Mouse (Mus musculus) forebrain, embryonic 14.5 days (tissue): Measurements from ENCODE around the gene Zfp114. TPM values are rescaled to one million over a fixed set of nuclear protein-coding genes. Genes with fewer than 3 reads are reported as not detected.

Source experiments
- ATAC-seq: fragments of 200-750 bp; cut with Nextera tagmentation; 2 replicates; pipeline ENCODE4 v1.8.0; 2017; ENCODE audit warnings: mild to moderate bottlenecking, moderate library complexity
- DNase-seq: peaks from one replicate; pipeline ENCODE4 v3.0.0-alpha.2; 2015; ENCODE audit warnings: low spot score
- H3K27ac ChIP-seq: fragments of 300-500 bp; sonication (generic); 2 replicates; pipeline ENCODE4 v1.5.1; 2014; ENCODE audit warnings: low read depth, mild to moderate bottlenecking, control low read depth, low read length, moderate library complexity
- H3K27me3 ChIP-seq: fragments of 300-500 bp; sonication (generic); replicated peaks from 2 replicates; pipeline ENCODE4 v1.6.1; 2014; ENCODE audit warnings: low read length, control low read depth, mixed read lengths; ENCODE audit not compliant: control insufficient read depth, insufficient read depth
- H3K36me3 ChIP-seq: fragments of 300-500 bp; sonication (generic); 2 replicates; pipeline ENCODE4 v1.6.1; 2014; ENCODE audit warnings: low read length, control low read depth; ENCODE audit not compliant: control insufficient read depth, insufficient read depth
- H3K4me1 ChIP-seq: fragments of 300-500 bp; sonication (generic); 2 replicates; pipeline ENCODE4 v1.6.1; 2014; ENCODE audit warnings: antibody characterized with exemption, low read length, control low read depth; ENCODE audit not compliant: control insufficient read depth, insufficient read depth
- H3K4me2 ChIP-seq: fragments of 300-500 bp; sonication (generic); 2 replicates; pipeline ENCODE4 v1.6.1; 2014; ENCODE audit warnings: mild to moderate bottlenecking, control low read depth, low read length
- H3K4me3 ChIP-seq: fragments of 300-500 bp; sonication (generic); 2 replicates; pipeline ENCODE4 v1.5.1; 2014; ENCODE audit warnings: low read depth, low read length, control low read depth
- H3K9ac ChIP-seq: fragments of 300-500 bp; sonication (generic); 2 replicates; pipeline ENCODE4 v1.6.1; 2014; ENCODE audit warnings: mild to moderate bottlenecking, low read length, control low read depth, moderate library complexity
- H3K9me3 ChIP-seq: fragments of 300-500 bp; sonication (generic); replicated peaks from 2 replicates; pipeline ENCODE4 v1.6.1; 2016; ENCODE audit warnings: low read length, control low read depth, mixed read lengths; ENCODE audit not compliant: control insufficient read depth
- WGBS: fragments of 180-500 bp; shearing (Covaris S2); extraction: QIAGEN DNeasy Blood & Tissue Kit; methylation state at CpG from one replicate; pipeline ENCODE4 v1.1.7; 2014; 5-methylcytosine and 5-hydroxymethylcytosine counted together
- polyA plus RNA-seq: library from polyadenylated mRNA; unstranded; fragments of >200 nt; fragmentation: Nextera tagmentation; extraction: Ambion mirVana; gene quantifications from 2 replicates; pipeline ENCODE4 v1.2.1, GENCODE M21; 2014

Gene Zfp114
- polyA plus RNA-seq, 1 experiment from 2014 or later = 4.0 TPM

DNA sequence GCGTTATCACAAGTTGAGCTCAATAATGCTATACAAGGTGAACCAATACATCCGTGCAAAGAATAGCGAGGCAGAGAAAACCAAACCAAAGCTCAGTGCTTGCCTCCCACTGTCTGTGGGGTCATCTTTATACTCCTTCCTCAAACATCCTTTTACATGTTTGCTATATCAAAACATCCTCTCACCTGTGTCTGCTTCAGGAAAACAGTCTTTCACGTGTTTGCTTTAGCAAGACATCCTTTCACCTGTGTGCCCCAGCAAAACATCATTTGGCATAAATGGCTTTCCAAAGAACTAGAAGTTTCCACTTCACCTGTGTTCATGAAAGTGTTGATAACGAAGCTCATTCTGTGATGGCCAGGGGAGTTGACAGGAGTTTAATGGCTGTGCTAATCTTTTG lies 36.5 kb downstream of the Zfp114 start, which contains the start of gene Zfp111:
Gene Zfp111, minus strand, starts transcription at position 101 of the 400 bp plus-strand sequence.
- Histone ChIP-seq H3K9me3 (no peaks in the 10 kb centered on the region), H3K4me2 (no peak within 1 kb of the TSS), H3K36me3 (no peaks in the 10 kb centered on the region), H3K9ac (no peak within 1 kb of the TSS), H3K27me3 (no peaks in the 10 kb centered on the region), H3K4me3 (no peak within 1 kb of the TSS), H3K4me1 (peaks cover 4% of the 10 kb centered on the region), H3K27ac (no peak within 1 kb of the TSS)
- WGBS = 80% methylated on average over 5 of the region's 5 CpGs
- DNase-seq = no peak
- no peak for ATAC-seq

Other genes with a start within 250 kb of the Zfp114 start
- gene Vmn1r179, start 248.1 kb upstream of the Zfp114 start, polyA plus RNA-seq = not detected in 2 replicates
- gene Vmn1r180, start 224.4 kb upstream of the Zfp114 start, polyA plus RNA-seq = not detected in 2 replicates
- not detected in 2 replicates for gene Vmn1r181, start 200.4 kb upstream of the Zfp114 start, polyA plus RNA-seq
- not detected in 2 replicates for gene V1rd19, start 173.4 kb upstream of the Zfp114 start, polyA plus RNA-seq
- gene Vmn1r183, start 121.8 kb upstream of the Zfp114 start, polyA plus RNA-seq = not detected in 2 replicates
- 31.3 and 40.8 TPM in 2 replicates for gene Zfp180, start 93.1 kb upstream of the Zfp114 start, polyA plus RNA-seq
- gene Zfp112, start 62.7 kb upstream of the Zfp114 start, polyA plus RNA-seq = 6.5 TPM in 2 replicates
- gene Zfp235, start 40.9 kb upstream of the Zfp114 start, polyA plus RNA-seq = 22.8 and 26.7 TPM in 2 replicates
- gene Zfp111, start 36.4 kb downstream of the Zfp114 start, polyA plus RNA-seq = 7.7 and 8.1 TPM in 2 replicates
- gene Zfp109, start 62.5 kb downstream of the Zfp114 start, polyA plus RNA-seq = 2.6 and 3.3 TPM in 2 replicates
- gene Zfp108, start 79.7 kb downstream of the Zfp114 start, polyA plus RNA-seq = 4.1 and 6.0 TPM in 2 replicates
- gene Zfp93, start 95.4 kb downstream of the Zfp114 start, polyA plus RNA-seq = 9.4 and 11.0 TPM in 2 replicates
- 33.7 and 40.7 TPM in 2 replicates for gene Zfp61, start 126.2 kb downstream of the Zfp114 start, polyA plus RNA-seq
- gene Zfp94, start 141.6 kb downstream of the Zfp114 start, polyA plus RNA-seq = 20.5 and 21.6 TPM in 2 replicates
- gene Tescl, start 158.9 kb downstream of the Zfp114 start, polyA plus RNA-seq = 0.20 TPM in 1 of 2 replicates, not detected in the other
- gene Lypd5, start 174.1 kb downstream of the Zfp114 start, polyA plus RNA-seq = not detected in 2 replicates
- 0.09 and 0.53 TPM in 2 replicates for gene Kcnn4, start 195.2 kb downstream of the Zfp114 start, polyA plus RNA-seq
- gene Smg9, start 224.6 kb downstream of the Zfp114 start, polyA plus RNA-seq = 23.4 and 26.1 TPM in 2 replicates